Mouse (Mus musculus): ENCODE data around the gene Fnbp1. TPM values are rescaled to one million over a fixed set of nuclear protein-coding genes. Genes with fewer than 3 reads are reported as not detected.
A peak's percentile ranks its signal among the peaks of the same experiment; 100 is the strongest.

Fnbp1 gene
- polyA plus RNA-seq, 1 experiment from 2014 or later = 18.7 TPM

- H3K36me3 ChIP-seq = peaks cover 77% of the 10 kb centered on the region
- 66% methylated on average over 6 of the region's 6 CpGs for WGBS
- no peak overlapping the region for H3K4me2 ChIP-seq
- no peak overlapping the region for H3K9ac ChIP-seq
- H3K4me1 ChIP-seq = 0 out of 2 replicates have a peak, but pooled peaks cover 2% of the 10 kb centered on the region
- H3K9me3 ChIP-seq = no peaks in the 10 kb centered on the region
- H3K27ac ChIP-seq (replicated peaks) = no peak overlapping the region
- no peak for ATAC-seq (ENCODE audit: extremely low read depth, insufficient number of reproducible peaks, low FRiP score, low TSS enrichment)
- no peaks in the 10 kb centered on the region for H3K27me3 ChIP-seq (replicated peaks)
- H3K4me3 ChIP-seq = no peak overlapping the region
Observed at GRCm38 (mm10) chr2:31048037-31048436, 93.8 kb downstream of the Fnbp1 start.

GRCm38 (mm10) chr2:31043856-31044255, 98.0 kb downstream of the Fnbp1 start:
- H3K27ac ChIP-seq (replicated peaks) = no peak overlapping the region
- H3K4me3 ChIP-seq = no peak overlapping the region
- peaks cover 77% of the 10 kb centered on the region for H3K36me3 ChIP-seq
- H3K9me3 ChIP-seq = 0 out of 2 replicates have a peak, but pooled peaks cover 8% of the 10 kb centered on the region
- ATAC-seq (ENCODE audit: extremely low read depth, insufficient number of reproducible peaks, low FRiP score, low TSS enrichment) = no peak
- H3K9ac ChIP-seq = no peak overlapping the region
- no peaks in the 10 kb centered on the region for H3K4me1 ChIP-seq
- no peak overlapping the region for H3K4me2 ChIP-seq
- no peaks in the 10 kb centered on the region for H3K27me3 ChIP-seq (replicated peaks)
- WGBS = 88% methylated on average over 1 of the region's 1 CpGs

- Histone ChIP-seq H3K27me3 (replicated peaks) (no peaks in the 10 kb centered on the region), H3K4me2 (no peak overlapping the region), H3K9ac (no peak overlapping the region), H3K4me1 (no peaks in the 10 kb centered on the region), H3K9me3 (0 out of 2 replicates have a peak, but pooled peaks cover 8% of the 10 kb centered on the region), H3K27ac (replicated peaks) (no peak overlapping the region), H3K4me3 (no peak overlapping the region), H3K36me3 (peaks cover 82% of the 10 kb centered on the region)
- 86% methylated on average over 6 of the region's 6 CpGs for WGBS
- no peak for ATAC-seq (ENCODE audit: extremely low read depth, insufficient number of reproducible peaks, low FRiP score, low TSS enrichment)
Observed at GRCm38 (mm10) chr2:31042881-31043280, 98.9 kb downstream of the Fnbp1 start.

GRCm38 (mm10) chr2:31041386-31041785, 100.4 kb downstream of the Fnbp1 start:
- no peaks in the 10 kb centered on the region for H3K4me1 ChIP-seq

GRCm38 (mm10) chr2:31040487-31040886, 101.3 kb downstream of the Fnbp1 start:
- H3K27me3 ChIP-seq (replicated peaks) = no peaks in the 10 kb centered on the region
- ATAC-seq (ENCODE audit: extremely low read depth, insufficient number of reproducible peaks, low FRiP score, low TSS enrichment) = no peak
- no peak overlapping the region for H3K4me3 ChIP-seq
- no peaks in the 10 kb centered on the region for H3K4me1 ChIP-seq
- H3K9me3 ChIP-seq = 0 out of 2 replicates have a peak, but pooled peaks cover 8% of the 10 kb centered on the region
- H3K4me2 ChIP-seq = no peak overlapping the region
- H3K27ac ChIP-seq (replicated peaks) = no peak overlapping the region
- peaks cover 81% of the 10 kb centered on the region for H3K36me3 ChIP-seq
- no peak overlapping the region for H3K9ac ChIP-seq
- 74% methylated on average over 3 of the region's 3 CpGs for WGBS

More at GRCm38 (mm10) chr2:31041386-31041785, 100.4 kb downstream of the Fnbp1 start:
- H3K9me3 ChIP-seq = 0 out of 2 replicates have a peak, but pooled peaks cover 8% of the 10 kb centered on the region
- WGBS = 83% methylated on average over 6 of the region's 6 CpGs
- H3K4me2 ChIP-seq = no peak overlapping the region
- H3K4me3 ChIP-seq = no peak overlapping the region
- H3K27ac ChIP-seq (replicated peaks) = no peak overlapping the region
- H3K9ac ChIP-seq = no peak overlapping the region
- H3K27me3 ChIP-seq (replicated peaks) = no peaks in the 10 kb centered on the region
- no peak for ATAC-seq (ENCODE audit: extremely low read depth, insufficient number of reproducible peaks, low FRiP score, low TSS enrichment)
- peaks cover 81% of the 10 kb centered on the region for H3K36me3 ChIP-seq

- 94% methylated on average over 3 of the region's 3 CpGs for WGBS
- H3K4me1 ChIP-seq = no peaks in the 10 kb centered on the region
- no peak overlapping the region for H3K4me2 ChIP-seq
- no peak overlapping the region for H3K4me3 ChIP-seq
- H3K9me3 ChIP-seq = 0 out of 2 replicates have a peak, but pooled peaks cover 8% of the 10 kb centered on the region
- no peak overlapping the region for H3K27ac ChIP-seq (replicated peaks)
- peaks cover 82% of the 10 kb centered on the region for H3K36me3 ChIP-seq
- ATAC-seq (ENCODE audit: extremely low read depth, insufficient number of reproducible peaks, low FRiP score, low TSS enrichment) = no peak
- no peaks in the 10 kb centered on the region for H3K27me3 ChIP-seq (replicated peaks)
- H3K9ac ChIP-seq = no peak overlapping the region
Observed at GRCm38 (mm10) chr2:31040043-31040442, 101.8 kb downstream of the Fnbp1 start.

- WGBS = 84% methylated on average over 6 of the region's 6 CpGs
- no peaks in the 10 kb centered on the region for H3K4me1 ChIP-seq
- 0 out of 2 replicates have a peak, but pooled peaks cover 8% of the 10 kb centered on the region for H3K9me3 ChIP-seq
- no peaks in the 10 kb centered on the region for H3K27me3 ChIP-seq (replicated peaks)
- H3K4me3 ChIP-seq = no peak overlapping the region
- H3K27ac ChIP-seq (replicated peaks) = no peak overlapping the region
- ATAC-seq (ENCODE audit: extremely low read depth, insufficient number of reproducible peaks, low FRiP score, low TSS enrichment) = no peak
- H3K36me3 ChIP-seq = peaks cover 94% of the 10 kb centered on the region
- H3K4me2 ChIP-seq = no peak overlapping the region
- no peak overlapping the region for H3K9ac ChIP-seq
Observed at GRCm38 (mm10) chr2:31036811-31037210, 105.0 kb downstream of the Fnbp1 start.

- no peak overlapping the region for H3K9ac ChIP-seq
- ATAC-seq (ENCODE audit: extremely low read depth, insufficient number of reproducible peaks, low FRiP score, low TSS enrichment) = no peak
- peaks cover 4% of the 10 kb centered on the region for H3K4me1 ChIP-seq
- H3K4me2 ChIP-seq = no peak overlapping the region
- 87% methylated on average over 7 of the region's 7 CpGs for WGBS
- H3K27ac ChIP-seq (replicated peaks) = no peak overlapping the region
- H3K9me3 ChIP-seq = no peaks in the 10 kb centered on the region
- H3K36me3 ChIP-seq = peaks cover 94% of the 10 kb centered on the region
- H3K27me3 ChIP-seq (replicated peaks) = no peaks in the 10 kb centered on the region
- no peak overlapping the region for H3K4me3 ChIP-seq
Observed at GRCm38 (mm10) chr2:31031972-31032371, 109.8 kb downstream of the Fnbp1 start.

- H3K27me3 ChIP-seq (replicated peaks) = no peaks in the 10 kb centered on the region
- H3K4me1 ChIP-seq = peaks cover 24% of the 10 kb centered on the region
- H3K4me3 ChIP-seq = no peak overlapping the region
- H3K9ac ChIP-seq = peak overlapping the region; percentile 58
- H3K9me3 ChIP-seq = no peaks in the 10 kb centered on the region
- WGBS = 43% methylated on average over 8 of the region's 8 CpGs
- peaks cover 57% of the 10 kb centered on the region for H3K36me3 ChIP-seq
- no peak overlapping the region for H3K4me2 ChIP-seq
- peak overlapping the region; percentile 67 for H3K27ac ChIP-seq (replicated peaks)
- no peak for ATAC-seq (ENCODE audit: extremely low read depth, insufficient number of reproducible peaks, low FRiP score, low TSS enrichment)
Observed at GRCm38 (mm10) chr2:31026642-31027041, 115.2 kb downstream of the Fnbp1 start.

- H3K27me3 ChIP-seq (replicated peaks) = no peaks in the 10 kb centered on the region
- 0 out of 2 replicates have a peak overlapping the region, but pooled peaks have one; percentile 44 for H3K9ac ChIP-seq
- no peak overlapping the region for H3K4me3 ChIP-seq
- H3K4me2 ChIP-seq = no peak overlapping the region
- peaks cover 57% of the 10 kb centered on the region for H3K36me3 ChIP-seq
- H3K27ac ChIP-seq (replicated peaks) = peak overlapping the region; percentile 67
- no peaks in the 10 kb centered on the region for H3K9me3 ChIP-seq
- WGBS = 51% methylated on average over 3 of the region's 3 CpGs
- H3K4me1 ChIP-seq = peaks cover 24% of the 10 kb centered on the region
- peak; percentile 17; the same call in 1 of the 2 replicates for ATAC-seq (ENCODE audit: extremely low read depth, insufficient number of reproducible peaks, low FRiP score, low TSS enrichment)
Observed at GRCm38 (mm10) chr2:31025458-31025857, 116.3 kb downstream of the Fnbp1 start.

- H3K4me1 ChIP-seq = peaks cover 24% of the 10 kb centered on the region
- H3K4me2 ChIP-seq = no peak overlapping the region
- no peak overlapping the region for H3K4me3 ChIP-seq
- 25% methylated on average over 5 of the region's 5 CpGs for WGBS
- peak overlapping the region; percentile 67 for H3K27ac ChIP-seq (replicated peaks)
- peaks cover 57% of the 10 kb centered on the region for H3K36me3 ChIP-seq
- no peak for ATAC-seq (ENCODE audit: extremely low read depth, insufficient number of reproducible peaks, low FRiP score, low TSS enrichment)
- no peaks in the 10 kb centered on the region for H3K9me3 ChIP-seq
- no peaks in the 10 kb centered on the region for H3K27me3 ChIP-seq (replicated peaks)
- H3K9ac ChIP-seq = no peak overlapping the region
Observed at GRCm38 (mm10) chr2:31024618-31025370, 117.0 kb downstream of the Fnbp1 start.

- no peak for ATAC-seq (ENCODE audit: extremely low read depth, insufficient number of reproducible peaks, low FRiP score, low TSS enrichment)
- Histone ChIP-seq H3K4me3 (no peak overlapping the region), H3K9me3 (no peaks in the 10 kb centered on the region), H3K27me3 (replicated peaks) (no peaks in the 10 kb centered on the region), H3K9ac (no peak overlapping the region), H3K27ac (replicated peaks) (no peak overlapping the region), H3K4me2 (no peak overlapping the region), H3K36me3 (peaks cover 58% of the 10 kb centered on the region), H3K4me1 (peaks cover 24% of the 10 kb centered on the region)
- WGBS = 57% methylated on average over 5 of the region's 5 CpGs
Observed at GRCm38 (mm10) chr2:31023940-31024339, 117.9 kb downstream of the Fnbp1 start.

All from heart, embryonic 13.5 days (tissue).